ENCODE assay signal across 9 mouse cellular contexts in the genomic region with DNA sequence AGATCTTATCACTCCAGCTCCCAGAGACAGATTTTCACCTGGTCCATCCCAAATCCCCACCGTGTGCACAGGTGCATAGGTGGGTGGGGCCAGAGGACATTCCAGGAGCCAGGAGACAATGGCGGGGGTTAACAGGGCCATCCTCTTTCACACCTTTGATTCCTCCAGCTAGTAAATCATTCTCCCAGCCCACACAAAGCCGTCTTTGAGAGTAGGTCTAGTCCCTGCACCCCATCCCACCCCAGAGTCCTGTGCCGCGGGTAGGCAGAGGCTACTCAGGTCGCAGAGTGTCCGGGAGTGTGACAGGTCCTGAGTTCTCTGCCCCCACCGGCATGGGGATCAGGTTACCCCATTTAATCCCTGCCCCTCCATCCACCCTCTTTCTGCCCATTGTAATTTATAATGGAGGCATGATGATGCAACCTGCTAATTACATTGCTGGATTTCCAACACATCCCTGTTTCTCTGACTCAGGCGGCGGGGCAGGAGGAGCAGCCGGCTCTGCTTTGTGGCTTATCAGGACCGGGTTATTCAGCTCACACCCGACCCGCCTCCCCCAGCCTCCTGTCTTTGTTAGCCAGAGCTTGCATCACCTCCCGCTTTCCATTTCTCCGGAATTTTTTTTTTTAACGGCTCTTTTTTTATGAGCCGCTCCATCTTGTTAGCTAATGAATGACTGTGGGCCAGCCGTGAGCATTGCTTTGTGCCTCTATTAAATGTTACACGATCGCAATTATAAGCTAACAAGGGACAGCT.
DNase-seq lines count a peak whose midpoint lies in the region; ATAC-seq and TF ChIP-seq lines count a peak whose summit lies in the region.
"Had no signal": no experiment of that assay in that cellular context is flagged by ENCODE, and none has a peak within 500 bp of the region (broad histone marks: within the 10 kb centered on the region; RNA-seq: fewer than 3 reads in every experiment).

No protein-coding gene starts in this region.

- H3K27me3 ChIP-seq in heart, adult 2 months (ENCODE audit: control insufficient read depth, insufficient read depth, low read length): no peaks in the 10 kb centered on the region
- peaks cover 16% of the 10 kb centered on the region; the same call in 1 of the 2 replicates for H3K27me3 ChIP-seq in kidney, embryonic 16.5 days (ENCODE audit: insufficient read depth, low read length)
- peaks cover 70% of the 10 kb centered on the region for H3K27me3 ChIP-seq in midbrain, embryonic 10.5 days (ENCODE audit: low read depth, poor library complexity, severe bottlenecking)

- H3K79me2 ChIP-seq in heart, adult 2 months (replicated peaks; ENCODE audit: control insufficient read depth, insufficient read depth, low read length): no peaks in the 10 kb centered on the region

- no peak for TF ChIP-seq CTCF in lung, adult 2 months (IDR thresholded peaks at IDR 0.05; ENCODE audit: insufficient read depth, low read length)
- TF ChIP-seq CTCF in heart, adult 2 months (IDR thresholded peaks at IDR 0.05): no peak

- H3K4me1 ChIP-seq in lung, adult 2 months (ENCODE audit: control insufficient read depth, insufficient read depth, low read length): peaks cover 6% of the 10 kb centered on the region
- H3K4me1 ChIP-seq in heart, adult 2 months (ENCODE audit: control insufficient read depth, insufficient read depth, low read length): peaks cover 5% of the 10 kb centered on the region
- peaks cover 33% of the 10 kb centered on the region for H3K4me1 ChIP-seq in kidney, embryonic 16.5 days (ENCODE audit: insufficient read depth, low read length)
- peaks cover 61% of the 10 kb centered on the region for H3K4me1 ChIP-seq in midbrain, embryonic 10.5 days

- H3K9ac ChIP-seq in heart, adult 2 months (ENCODE audit: low read depth, low read length): no peak overlapping the region
- H3K9ac ChIP-seq in kidney, embryonic 16.5 days (replicated peaks; ENCODE audit: low read length): peak overlapping the region; percentile 32

- H3K27ac ChIP-seq in heart, adult 2 months: no peak overlapping the region
- no peak overlapping the region for H3K27ac ChIP-seq in kidney, embryonic 16.5 days (ENCODE audit: low read length)
- peak overlapping the region; percentile 89 for H3K27ac ChIP-seq in midbrain, embryonic 10.5 days (replicated peaks)
- H3K27ac ChIP-seq: left cerebral cortex, adult 2 months had no signal

- peak overlapping the region; percentile 45 for H3K4me2 ChIP-seq in kidney, embryonic 16.5 days (replicated peaks; ENCODE audit: low read depth, low read length)

- H3K36me3 ChIP-seq in heart, adult 2 months (ENCODE audit: control insufficient read depth, insufficient read depth, low read length): no peaks in the 10 kb centered on the region
- H3K36me3 ChIP-seq in kidney, embryonic 16.5 days (ENCODE audit: insufficient read depth, low read length): no peaks in the 10 kb centered on the region
- H3K36me3 ChIP-seq in midbrain, embryonic 10.5 days: no peaks in the 10 kb centered on the region

- intact Hi-C loops in heart, adult 2 months (cut with DNase I): no loop called here
- intact Hi-C loops in left cerebral cortex, postnatal 4 days (cut with DNase I): no loop called here

- DNase-seq in lung, adult 18-20 months: peak; percentile 31 to 54
- DNase-seq in lung, adult 2 months: no peak
- DNase-seq in heart, adult 2 months: peak; percentile 52 to 71
- DNase-seq in midbrain, embryonic 10.5 days (ENCODE audit: low spot score): peak; percentile 71
- peak; percentile 69 for DNase-seq in yolk sac, embryonic 10.5 days (ENCODE audit: low spot score)
- no peak for DNase-seq in left cerebral cortex, postnatal 4 days
- DNase-seq in cerebellum, adult 11 months: no peak

- H3K9me3 ChIP-seq in kidney, embryonic 16.5 days (ENCODE audit: low read length): 0 out of 2 replicates have a peak, but pooled peaks cover 6% of the 10 kb centered on the region
- peaks cover under 1% of the 10 kb centered on the region; the same call in 1 of the 2 replicates for H3K9me3 ChIP-seq in midbrain, embryonic 10.5 days (replicated peaks)

- no peak for TF ChIP-seq EP300 in heart, adult 2 months (IDR thresholded peaks at IDR 0.05; ENCODE audit: insufficient read depth, low read depth, low read length)

- 7% methylated on average over 21 of the region's 21 CpGs for WGBS in lung, adult 2 months
- 18% methylated on average over 21 of the region's 21 CpGs for WGBS in heart, adult 2 months
- 3% methylated on average over 21 of the region's 21 CpGs for WGBS in kidney, embryonic 16.5 days
- 6% methylated on average over 21 of the region's 21 CpGs for WGBS in midbrain, embryonic 10.5 days

- ATAC-seq in kidney, embryonic 16.5 days (ENCODE audit: low FRiP score, low TSS enrichment): peak; percentile 13; the same call in 1 of the 2 replicates

- no peak for TF ChIP-seq POLR2A in lung, adult 2 months (IDR thresholded peaks at IDR 0.05; ENCODE audit: borderline replicate concordance, extremely low read depth, low read depth, low read length)
- TF ChIP-seq POLR2A in heart, adult 2 months (IDR thresholded peaks at IDR 0.05; ENCODE audit: insufficient read depth, low read depth, low read length): no peak

- H3K4me3 ChIP-seq in lung, adult 2 months (replicated peaks; ENCODE audit: extremely low read depth, low read depth, low read length): no peak overlapping the region
- H3K4me3 ChIP-seq in heart, adult 2 months: no peak overlapping the region
- H3K4me3 ChIP-seq in kidney, embryonic 16.5 days (ENCODE audit: low read length): peak overlapping the region; percentile 18
- H3K4me3 ChIP-seq in midbrain, embryonic 10.5 days: peak overlapping the region; percentile 40
- H3K4me3 ChIP-seq: left cerebral cortex, adult 2 months had no signal

Comparison
In these comparisons a context has a peak if more than half of its experiments do, and no peak if none do; other contexts are left out.
1. DNase-seq: peak in lung, adult 18-20 months (2 of 2), heart, adult 2 months (2 of 2), midbrain, embryonic 10.5 days (single experiment) and yolk sac, embryonic 10.5 days (single experiment); none in lung, adult 2 months (single experiment), left cerebral cortex, postnatal 4 days (single experiment) and cerebellum, adult 11 months (single experiment).
2. H3K4me3 ChIP-seq: peak in kidney, embryonic 16.5 days (single experiment) and midbrain, embryonic 10.5 days (single experiment); none in lung, adult 2 months (single experiment) and heart, adult 2 months (single experiment).